Comparison of ENCODE assay signal across 8 mouse cellular contexts in the genomic region with DNA sequence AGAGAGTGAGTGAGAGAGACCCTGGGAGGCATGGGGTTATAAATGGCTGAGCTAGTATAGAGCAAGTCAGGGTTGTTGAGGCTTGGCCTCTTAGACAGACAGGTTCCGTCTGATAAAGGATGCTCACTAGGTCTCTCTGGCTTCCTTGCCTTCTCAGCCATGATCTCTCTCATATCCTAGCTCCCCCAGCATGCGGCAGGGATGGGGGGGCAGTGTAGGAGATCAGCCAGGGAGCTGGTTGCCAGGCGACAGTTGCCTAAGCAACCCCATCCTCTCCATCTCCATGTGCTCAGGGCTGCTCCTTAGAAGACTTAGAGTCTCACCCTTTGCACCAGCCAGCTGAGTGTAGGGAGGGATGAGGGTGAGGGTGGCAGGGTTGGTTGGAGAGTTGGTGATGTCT. TPM values are rescaled to one million over a fixed set of nuclear protein-coding genes. Genes with fewer than 3 reads are reported as not detected.
DNase-seq lines count a peak whose midpoint lies in the region; ATAC-seq and TF ChIP-seq lines count a peak whose summit lies in the region.

No protein-coding gene starts in this region.

- H3K27ac ChIP-seq in heart, adult 2 months: peak overlapping the region; percentile 99
- no peak overlapping the region for H3K27ac ChIP-seq in embryonic facial prominence, embryonic 11.5 days (replicated peaks; ENCODE audit: low read depth, low read length)
- peak overlapping the region; percentile 82 for H3K27ac ChIP-seq in midbrain, embryonic 15.5 days

- no peaks in the 10 kb centered on the region for H3K9me3 ChIP-seq in embryonic facial prominence, embryonic 11.5 days (replicated peaks; ENCODE audit: control insufficient read depth, low read length)
- no peaks in the 10 kb centered on the region for H3K9me3 ChIP-seq in midbrain, embryonic 15.5 days

- no peak overlapping the region for H3K4me2 ChIP-seq in embryonic facial prominence, embryonic 11.5 days (ENCODE audit: low read depth, low read length)
- peak overlapping the region; percentile 37 for H3K4me2 ChIP-seq in midbrain, embryonic 15.5 days

- no peak for TF ChIP-seq EP300 in heart, adult 2 months (IDR thresholded peaks at IDR 0.05; ENCODE audit: insufficient read depth, low read depth, low read length)

- intact Hi-C loops in heart, adult 2 months (cut with DNase I): no loop called here

- no peak overlapping the region for H3K9ac ChIP-seq in heart, adult 2 months (ENCODE audit: low read depth, low read length)
- H3K9ac ChIP-seq in embryonic facial prominence, embryonic 11.5 days (replicated peaks; ENCODE audit: low read length): no peak overlapping the region
- H3K9ac ChIP-seq in midbrain, embryonic 15.5 days: 0 out of 2 replicates have a peak overlapping the region, but pooled peaks have one; percentile 16

- TF ChIP-seq POLR2A in heart, adult 2 months (IDR thresholded peaks at IDR 0.05; ENCODE audit: insufficient read depth, low read depth, low read length): 0 out of 2 replicates have a peak, but pooled peaks have one; percentile 6

- H3K27me3 ChIP-seq in heart, adult 2 months (ENCODE audit: control insufficient read depth, insufficient read depth, low read length): no peaks in the 10 kb centered on the region
- H3K27me3 ChIP-seq in embryonic facial prominence, embryonic 11.5 days (ENCODE audit: control insufficient read depth, insufficient read depth, low read length): no peaks in the 10 kb centered on the region
- H3K27me3 ChIP-seq in midbrain, embryonic 15.5 days (replicated peaks): no peaks in the 10 kb centered on the region

- WGBS in heart, adult 2 months: 50% methylated on average over 3 of the region's 3 CpGs
- WGBS in embryonic facial prominence, embryonic 11.5 days: 69% methylated on average over 3 of the region's 3 CpGs
- 29% methylated on average over 3 of the region's 3 CpGs for WGBS in midbrain, embryonic 15.5 days

- TF ChIP-seq CTCF in heart, adult 2 months (IDR thresholded peaks at IDR 0.05): no peak

- H3K4me1 ChIP-seq in heart, adult 2 months (ENCODE audit: control insufficient read depth, insufficient read depth, low read length): peaks cover 57% of the 10 kb centered on the region
- H3K4me1 ChIP-seq in embryonic facial prominence, embryonic 11.5 days (ENCODE audit: control insufficient read depth, insufficient read depth, low read length): peaks cover 8% of the 10 kb centered on the region
- peaks cover 66% of the 10 kb centered on the region for H3K4me1 ChIP-seq in midbrain, embryonic 15.5 days

- peaks cover 8% of the 10 kb centered on the region for H3K79me2 ChIP-seq in heart, adult 2 months (replicated peaks; ENCODE audit: control insufficient read depth, insufficient read depth, low read length)

- peaks cover 19% of the 10 kb centered on the region for H3K36me3 ChIP-seq in heart, adult 2 months (ENCODE audit: control insufficient read depth, insufficient read depth, low read length)
- no peaks in the 10 kb centered on the region; the same call in 1 of the 2 replicates for H3K36me3 ChIP-seq in embryonic facial prominence, embryonic 11.5 days (replicated peaks; ENCODE audit: control insufficient read depth, insufficient read depth, low read depth, low read length)
- no peaks in the 10 kb centered on the region for H3K36me3 ChIP-seq in midbrain, embryonic 15.5 days (replicated peaks)

- no peak overlapping the region for H3K4me3 ChIP-seq in heart, adult 2 months
- no peak overlapping the region for H3K4me3 ChIP-seq in embryonic facial prominence, embryonic 11.5 days (ENCODE audit: low read depth, low read length)
- no peak overlapping the region for H3K4me3 ChIP-seq in midbrain, embryonic 15.5 days

- peak in 1 of 2 experiments; percentile 46 for DNase-seq in heart, adult 2 months
- no peak for DNase-seq in heart, adult 18-20 months
- peak; percentile 33 for DNase-seq in embryonic facial prominence, embryonic 11.5 days (ENCODE audit: low spot score)
- peak; percentile 87 to 92 for DNase-seq in layer of hippocampus, adult 18-20 months (ENCODE audit: low spot score in 2 of 2)
- DNase-seq in urinary bladder, postnatal 25 days (ENCODE audit: low spot score): no peak
- DNase-seq in adipocyte (ENCODE audit: low spot score) (no peak), MN1 (ENCODE audit: low spot score) (no peak)

- ATAC-seq in embryonic facial prominence, embryonic 11.5 days (replicated peaks; ENCODE audit: insufficient number of reproducible peaks, low FRiP score, low TSS enrichment, low read depth): peak; percentile 31; the same call in 1 of the 2 replicates
- ATAC-seq in midbrain, embryonic 15.5 days (replicated peaks): peak; percentile 92

RNA-seq across cellular contexts. Expression of a gene that starts 9.9 kb away (rescaled TPM):
- total RNA-seq in heart, adult 2 months (2021): 100 to 1,000 TPM; 118 to 129 TPM
- 119 and 122 TPM in 2 replicates for polyA plus RNA-seq in heart, adult 2 months (2012; rRNA removed)
- 100 to 1,000 TPM; 120 TPM for total RNA-seq in heart, adult 18-20 months (2021)
- 11.5 and 12.5 TPM in 2 replicates for polyA plus RNA-seq in embryonic facial prominence, embryonic 11.5 days (2014; fragmentation: Nextera tagmentation; extraction: Ambion mirVana)
- total RNA-seq in layer of hippocampus, adult 18-20 months (2021): 100 to 1,000 TPM; 194 to 205 TPM
- polyA plus RNA-seq in midbrain, embryonic 15.5 days (2015; fragmentation: Nextera tagmentation; extraction: Ambion mirVana): 23.2 and 25.3 TPM in 2 replicates

Comparison
In these comparisons a context has a peak if more than half of its experiments do, and no peak if none do; other contexts are left out.
1. DNase-seq: peak in embryonic facial prominence, embryonic 11.5 days (single experiment) and layer of hippocampus, adult 18-20 months (2 of 2); none in heart, adult 18-20 months (0 of 2), urinary bladder, postnatal 25 days (single experiment), adipocyte (single experiment) and MN1 (single experiment).